ENCODE assay signal across 34 mouse cellular contexts in genomic region chr7:97379304-97379703, GRCm38 (mm10). TPM values are rescaled to one million over a fixed set of nuclear protein-coding genes. Genes with fewer than 3 reads are reported as not detected.
"Had no signal": no experiment of that assay in that cellular context is flagged by ENCODE, and none has a peak within 500 bp of the region (broad histone marks: within the 10 kb centered on the region; RNA-seq: fewer than 3 reads in every experiment).

No protein-coding gene starts in this region.

- ATAC-seq: liver, embryonic 12.5 days; liver, postnatal 0 days; lung, postnatal 0 days; midbrain, embryonic 13.5 days; midbrain, embryonic 15.5 days had no signal

- H3K4me2 ChIP-seq: limb, embryonic 12.5 days; limb, embryonic 13.5 days; limb, embryonic 15.5 days; liver, embryonic 12.5 days; liver, embryonic 13.5 days; liver, embryonic 15.5 days; lung, embryonic 14.5 days; lung, embryonic 15.5 days; midbrain, embryonic 12.5 days; midbrain, embryonic 13.5 days; midbrain, embryonic 15.5 days; neural tube, embryonic 12.5 days; neural tube, embryonic 13.5 days had no signal

- H3K27me3 ChIP-seq: limb, embryonic 12.5 days; limb, embryonic 13.5 days; limb, embryonic 15.5 days; liver, embryonic 12.5 days; liver, embryonic 13.5 days; liver, embryonic 15.5 days; lung, embryonic 15.5 days; megakaryocyte, embryonic 14.5 days; midbrain, embryonic 12.5 days; midbrain, embryonic 13.5 days; midbrain, embryonic 15.5 days; neural tube, embryonic 12.5 days; neural tube, embryonic 13.5 days had no signal

- H3K4me3 ChIP-seq: left cerebral cortex, adult 2 months; limb, embryonic 10.5 days; limb, embryonic 12.5 days; limb, embryonic 13.5 days; limb, embryonic 15.5 days; liver, embryonic 12.5 days; liver, embryonic 13.5 days; liver, embryonic 15.5 days; lung, embryonic 15.5 days; megakaryocyte, embryonic 14.5 days; midbrain, embryonic 10.5 days; midbrain, embryonic 12.5 days; midbrain, embryonic 13.5 days; midbrain, embryonic 15.5 days; myocyte; neural tube, embryonic 12.5 days; neural tube, embryonic 13.5 days had no signal

- DNase-seq: left cerebral cortex, postnatal 4 days; liver, embryonic 13.5 days; liver, postnatal 0 days; lung, adult 18-20 months; lung, adult 2 months; lung, embryonic 14.5 days; lung, postnatal 10 days; lung, postnatal 14 days; lung, postnatal 36 days; lung, postnatal 4 days; midbrain, embryonic 14.5 days had no signal

- H3K9ac ChIP-seq: limb, embryonic 12.5 days; limb, embryonic 13.5 days; limb, embryonic 15.5 days; liver, embryonic 12.5 days; liver, embryonic 13.5 days; liver, embryonic 14.5 days; liver, embryonic 15.5 days; liver, postnatal 0 days; lung, embryonic 14.5 days; lung, embryonic 15.5 days; midbrain, embryonic 12.5 days; midbrain, embryonic 13.5 days; midbrain, embryonic 15.5 days; neural tube, embryonic 12.5 days; neural tube, embryonic 13.5 days had no signal

- H3K27ac ChIP-seq: left cerebral cortex, adult 2 months; limb, embryonic 10.5 days; limb, embryonic 12.5 days; limb, embryonic 13.5 days; limb, embryonic 15.5 days; liver, embryonic 12.5 days; liver, embryonic 13.5 days; liver, embryonic 14.5 days; liver, embryonic 15.5 days; lung, embryonic 15.5 days; macrophage; midbrain, embryonic 10.5 days; midbrain, embryonic 12.5 days; midbrain, embryonic 13.5 days; midbrain, embryonic 15.5 days; neural tube, embryonic 12.5 days; neural tube, embryonic 13.5 days had no signal

- H3K9me3 ChIP-seq: limb, embryonic 10.5 days; limb, embryonic 12.5 days; limb, embryonic 13.5 days; limb, embryonic 15.5 days; liver, embryonic 12.5 days; liver, embryonic 13.5 days; liver, embryonic 15.5 days; lung, embryonic 15.5 days; megakaryocyte, embryonic 14.5 days; midbrain, embryonic 10.5 days; midbrain, embryonic 12.5 days; midbrain, embryonic 13.5 days; midbrain, embryonic 15.5 days; neural tube, embryonic 12.5 days; neural tube, embryonic 13.5 days had no signal

- H3K4me1 ChIP-seq: limb, embryonic 10.5 days; limb, embryonic 12.5 days; limb, embryonic 13.5 days; limb, embryonic 15.5 days; lung, embryonic 15.5 days; midbrain, embryonic 10.5 days; midbrain, embryonic 12.5 days; midbrain, embryonic 13.5 days; midbrain, embryonic 15.5 days; neural tube, embryonic 12.5 days; neural tube, embryonic 13.5 days had no signal

RNA-seq across cellular contexts. Expression of gene Thrsp, which starts 38.2 kb away (rescaled TPM):
- total RNA-seq: megakaryocyte progenitor cell, adult 5-6 weeks; megakaryocyte, adult 5-6 weeks; megakaryocyte-erythroid progenitor cell, adult 5-6 weeks; monocyte, adult 5-6 weeks had no signal
- polyA plus RNA-seq: liver, embryonic 12.5 days; liver, embryonic 13.5 days; macrophage had no signal
